Mouse (Mus musculus): ENCODE results near the gene Map1b. TPM values are rescaled to one million over a fixed set of nuclear protein-coding genes. Genes with fewer than 3 reads are reported as not detected.

Gene Map1b
- polyA plus RNA-seq, 1 experiment, result not detected

DNA sequence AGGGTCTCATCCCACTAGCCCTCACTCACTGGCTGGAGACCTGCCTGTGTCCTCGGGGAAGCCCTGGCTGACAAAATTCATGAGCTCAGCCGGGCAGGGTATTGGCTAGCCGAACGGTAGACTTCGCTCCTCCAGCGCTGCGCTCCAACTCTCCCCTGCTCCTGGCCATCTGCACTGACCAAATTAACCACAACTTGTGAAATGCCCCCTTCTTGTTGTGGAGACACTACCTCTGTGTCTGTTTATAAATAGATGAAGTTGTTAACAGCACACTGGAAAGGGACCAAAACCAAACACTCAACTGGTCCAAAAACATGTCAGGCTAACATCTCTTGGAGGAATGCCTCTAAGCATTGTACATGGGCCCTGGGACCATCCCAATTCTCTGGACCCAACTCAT is 42.2 kb downstream of the Map1b start:
- H3K4me3 ChIP-seq (replicated peaks), result no peak overlapping the region
- H3K27me3 ChIP-seq (replicated peaks), result peaks cover 34% of the 10 kb centered on the region
- TF ChIP-seq FLI1 (IDR thresholded peaks at IDR 0.05; ENCODE audit: low read length), result no peak
- TF ChIP-seq GATA1 (IDR thresholded peaks at IDR 0.05; ENCODE audit: borderline replicate concordance, low read length), result no peak
- 0 out of 2 replicates have a peak, but pooled peaks cover 2% of the 10 kb centered on the region for H3K9me3 ChIP-seq
- peaks cover 12% of the 10 kb centered on the region for H3K4me1 ChIP-seq
- H3K36me3 ChIP-seq (replicated peaks; ENCODE audit: low read length), result no peaks in the 10 kb centered on the region

DNA sequence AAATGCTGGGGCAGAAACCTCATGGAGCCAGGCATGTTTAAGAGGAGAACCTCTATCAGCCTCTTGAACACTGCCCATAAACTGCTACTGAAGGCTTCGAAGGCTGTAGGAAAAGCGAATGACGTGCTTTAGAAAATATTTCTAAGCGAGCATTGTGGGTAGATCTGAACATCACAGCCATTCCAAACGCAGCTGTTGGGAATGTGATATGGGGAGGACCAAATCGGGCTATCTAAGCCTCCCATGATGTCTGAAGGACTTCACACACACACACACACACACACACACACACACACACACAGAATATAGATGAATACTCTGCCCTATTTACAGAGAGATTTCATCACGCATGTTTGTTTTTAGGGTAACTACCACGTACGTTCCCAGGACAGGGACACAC is 44.3 kb downstream of the Map1b start:
- peaks cover 29% of the 10 kb centered on the region for H3K27me3 ChIP-seq (replicated peaks)
- TF ChIP-seq FLI1 (IDR thresholded peaks at IDR 0.05; ENCODE audit: low read length) (no peak), GATA1 (IDR thresholded peaks at IDR 0.05; ENCODE audit: borderline replicate concordance, low read length) (no peak)
- H3K9me3 ChIP-seq, result 0 out of 2 replicates have a peak, but pooled peaks cover 2% of the 10 kb centered on the region
- no peaks in the 10 kb centered on the region for H3K36me3 ChIP-seq (replicated peaks; ENCODE audit: low read length)
- no peak overlapping the region for H3K4me3 ChIP-seq (replicated peaks)
- H3K4me1 ChIP-seq, result peaks cover 12% of the 10 kb centered on the region

DNA sequence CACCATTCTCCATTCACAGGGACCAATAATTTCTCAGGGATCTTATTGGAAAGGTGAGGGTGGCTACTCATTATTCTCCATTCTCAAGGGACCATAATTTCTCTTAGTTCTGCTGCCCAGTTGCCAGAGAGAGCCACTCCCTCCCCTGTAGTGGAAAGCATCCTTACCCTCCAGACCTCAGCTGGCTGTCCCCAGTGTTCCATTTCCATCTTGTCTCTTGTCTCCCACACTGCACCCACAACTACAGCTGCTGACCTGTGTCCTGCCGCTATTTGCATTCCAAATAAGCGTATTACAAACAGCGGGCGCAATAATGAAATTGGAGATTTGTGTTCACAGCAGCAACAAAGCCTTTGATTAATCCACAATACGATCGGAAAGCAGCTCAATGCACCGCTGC is 46.3 kb downstream of the Map1b start:
- Histone ChIP-seq H3K4me3 (replicated peaks) (no peak overlapping the region), H3K4me1 (peaks cover 3% of the 10 kb centered on the region), H3K9me3 (0 out of 2 replicates have a peak, but pooled peaks cover 2% of the 10 kb centered on the region), H3K36me3 (replicated peaks; ENCODE audit: low read length) (no peaks in the 10 kb centered on the region), H3K27me3 (replicated peaks) (peaks cover 26% of the 10 kb centered on the region)
- no peak for TF ChIP-seq GATA1 (IDR thresholded peaks at IDR 0.05; ENCODE audit: borderline replicate concordance, low read length)
- no peak for TF ChIP-seq FLI1 (IDR thresholded peaks at IDR 0.05; ENCODE audit: low read length)

GRCm38 (mm10) chr13:99468267-99468666 is 48.1 kb downstream of the Map1b start:
- TF ChIP-seq GATA1 (IDR thresholded peaks at IDR 0.05; ENCODE audit: borderline replicate concordance, low read length), result no peak
- no peak for TF ChIP-seq FLI1 (IDR thresholded peaks at IDR 0.05; ENCODE audit: low read length)
- Histone ChIP-seq H3K27me3 (replicated peaks) (peaks cover 19% of the 10 kb centered on the region), H3K4me1 (no peaks in the 10 kb centered on the region), H3K9me3 (no peaks in the 10 kb centered on the region), H3K36me3 (replicated peaks; ENCODE audit: low read length) (no peaks in the 10 kb centered on the region), H3K4me3 (replicated peaks) (no peak overlapping the region)

DNA sequence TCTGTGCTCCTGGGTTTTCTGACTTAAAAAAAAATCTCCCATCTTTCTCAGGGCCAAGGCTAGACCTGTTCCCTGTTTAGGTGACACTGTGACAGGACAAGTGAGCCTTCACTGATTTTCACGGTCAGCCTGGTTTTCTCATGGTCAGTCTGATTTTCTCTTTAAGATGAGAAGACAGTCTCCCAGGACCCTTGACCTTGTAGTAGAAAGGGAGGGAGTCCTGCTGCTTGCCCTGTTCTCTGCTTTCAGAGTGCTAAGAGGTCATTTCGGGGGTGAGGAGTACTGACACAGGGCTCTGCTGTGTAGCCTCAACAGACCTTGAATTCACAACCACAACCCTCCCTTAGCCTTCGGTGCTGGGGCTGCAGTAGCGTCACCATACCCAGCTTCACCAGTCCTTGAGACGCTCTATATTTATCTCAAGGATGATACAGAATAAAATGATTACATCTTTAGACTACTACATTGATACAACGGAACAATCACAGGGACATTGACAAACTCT is 49.5 kb downstream of the Map1b start:
- Histone ChIP-seq H3K36me3 (replicated peaks; ENCODE audit: low read length) (no peaks in the 10 kb centered on the region), H3K4me3 (replicated peaks) (no peak overlapping the region), H3K27me3 (replicated peaks) (peaks cover 18% of the 10 kb centered on the region), H3K9me3 (peaks cover 4% of the 10 kb centered on the region), H3K4me1 (no peaks in the 10 kb centered on the region)
- TF ChIP-seq GATA1 (IDR thresholded peaks at IDR 0.05; ENCODE audit: borderline replicate concordance, low read length) (no peak), FLI1 (IDR thresholded peaks at IDR 0.05; ENCODE audit: low read length) (no peak)

GRCm38 (mm10) chr13:99466064-99466463 is 50.3 kb downstream of the Map1b start:
- Histone ChIP-seq H3K4me1 (no peaks in the 10 kb centered on the region), H3K4me3 (replicated peaks) (no peak overlapping the region), H3K36me3 (replicated peaks; ENCODE audit: low read length) (no peaks in the 10 kb centered on the region), H3K9me3 (peaks cover 12% of the 10 kb centered on the region), H3K27me3 (replicated peaks) (peaks cover 20% of the 10 kb centered on the region)
- no peak for TF ChIP-seq GATA1 (IDR thresholded peaks at IDR 0.05; ENCODE audit: borderline replicate concordance, low read length)
- no peak for TF ChIP-seq FLI1 (IDR thresholded peaks at IDR 0.05; ENCODE audit: low read length)

GRCm38 (mm10) chr13:99464551-99464950 is 51.8 kb downstream of the Map1b start:
- Histone ChIP-seq H3K4me3 (replicated peaks) (no peak overlapping the region), H3K9me3 (peaks cover 18% of the 10 kb centered on the region), H3K36me3 (replicated peaks; ENCODE audit: low read length) (no peaks in the 10 kb centered on the region), H3K27me3 (replicated peaks) (peaks cover 18% of the 10 kb centered on the region), H3K4me1 (no peaks in the 10 kb centered on the region)
- TF ChIP-seq FLI1 (IDR thresholded peaks at IDR 0.05; ENCODE audit: low read length), result no peak
- TF ChIP-seq GATA1 (IDR thresholded peaks at IDR 0.05; ENCODE audit: borderline replicate concordance, low read length), result no peak

DNA sequence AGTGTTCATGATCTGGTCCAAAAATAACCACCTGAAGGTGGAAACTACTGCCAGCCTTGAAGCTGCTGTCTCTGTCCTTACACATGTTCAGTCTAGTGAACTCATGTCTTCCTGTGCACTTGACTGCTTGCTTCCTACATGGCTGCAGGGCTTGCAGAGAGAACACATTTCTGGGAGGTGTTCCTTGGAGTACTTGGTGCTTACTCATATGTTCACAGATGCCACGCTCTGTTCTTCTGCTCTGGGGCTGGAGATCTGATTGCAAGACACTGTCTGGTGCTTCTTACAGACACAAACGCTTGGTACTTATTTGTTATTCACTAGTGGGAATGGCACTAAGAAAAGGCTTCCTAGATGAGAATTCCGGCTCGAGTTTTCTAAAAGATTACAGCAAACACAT is 54.5 kb downstream of the Map1b start:
- H3K4me1 ChIP-seq, result no peaks in the 10 kb centered on the region
- no peaks in the 10 kb centered on the region for H3K36me3 ChIP-seq (replicated peaks; ENCODE audit: low read length)
- no peak overlapping the region for H3K4me3 ChIP-seq (replicated peaks)
- peaks cover 14% of the 10 kb centered on the region for H3K27me3 ChIP-seq (replicated peaks)
- TF ChIP-seq GATA1 (IDR thresholded peaks at IDR 0.05; ENCODE audit: borderline replicate concordance, low read length) (no peak), FLI1 (IDR thresholded peaks at IDR 0.05; ENCODE audit: low read length) (no peak)
- peaks cover 18% of the 10 kb centered on the region for H3K9me3 ChIP-seq

- TF ChIP-seq GATA1 (IDR thresholded peaks at IDR 0.05; ENCODE audit: borderline replicate concordance, low read length), result no peak
- TF ChIP-seq FLI1 (IDR thresholded peaks at IDR 0.05; ENCODE audit: low read length), result no peak
- Histone ChIP-seq H3K4me1 (no peaks in the 10 kb centered on the region), H3K4me3 (replicated peaks) (no peak overlapping the region), H3K27me3 (replicated peaks) (peaks cover 8% of the 10 kb centered on the region), H3K36me3 (replicated peaks; ENCODE audit: low read length) (no peaks in the 10 kb centered on the region), H3K9me3 (peaks cover 18% of the 10 kb centered on the region)
These were observed 56.7 kb downstream of the Map1b start for GRCm38 (mm10) chr13:99459612-99460011.

DNA sequence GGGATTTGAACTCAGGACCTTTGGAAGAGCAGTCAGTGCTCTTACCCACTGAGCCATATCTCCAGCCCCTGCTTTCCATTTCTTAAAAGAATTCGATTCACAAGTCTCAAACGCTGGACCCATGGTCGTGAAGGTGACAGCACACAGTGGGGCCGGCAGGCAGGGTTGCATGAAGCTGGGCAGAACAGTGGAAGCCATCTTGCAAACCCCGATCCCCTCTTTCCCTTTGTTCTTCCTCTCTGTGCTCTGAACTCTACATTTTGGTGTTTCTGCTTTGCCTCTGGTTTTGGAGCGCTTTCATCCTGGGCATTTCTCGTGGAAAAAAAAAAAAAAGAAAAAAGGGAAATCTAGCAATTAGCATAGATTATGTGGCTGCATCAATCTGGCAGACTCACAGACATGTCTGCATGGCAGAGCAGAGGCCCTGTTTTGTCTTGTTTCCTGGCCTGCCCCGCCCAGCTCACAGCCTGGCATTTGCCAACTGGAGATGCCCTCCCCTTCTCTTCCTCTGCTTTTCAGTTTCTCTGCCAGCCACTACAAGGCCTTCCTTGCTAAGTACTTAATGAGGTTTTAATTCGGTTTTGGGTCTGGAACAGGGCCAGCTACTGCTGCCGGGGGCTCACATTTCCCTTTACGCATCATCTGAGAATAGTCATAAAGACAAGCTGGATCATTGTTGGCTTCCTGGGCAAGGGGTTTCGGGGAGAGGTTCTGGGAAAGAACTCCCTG is 57.5 kb downstream of the Map1b start:
- H3K27me3 ChIP-seq (replicated peaks), result peaks cover 8% of the 10 kb centered on the region

More for the DNA sequence above, 57.5 kb downstream of the Map1b start:
- TF ChIP-seq GATA1 (IDR thresholded peaks at IDR 0.05; ENCODE audit: borderline replicate concordance, low read length), result no peak
- TF ChIP-seq FLI1 (IDR thresholded peaks at IDR 0.05; ENCODE audit: low read length), result no peak
- Histone ChIP-seq H3K4me1 (no peaks in the 10 kb centered on the region), H3K9me3 (peaks cover 18% of the 10 kb centered on the region), H3K36me3 (replicated peaks; ENCODE audit: low read length) (no peaks in the 10 kb centered on the region), H3K4me3 (replicated peaks) (no peak overlapping the region)
